In genomic region chr15:99449131-99449750, GRCm38 (mm10) we compare ENCODE assay signal across 8 mouse cellular contexts. TPM values are rescaled to one million over a fixed set of nuclear protein-coding genes. Genes with fewer than 3 reads are reported as not detected.
DNase-seq lines count a peak whose midpoint lies in the region; ATAC-seq lines count a peak whose summit lies in the region.

No protein-coding gene starts in this region.

- no peaks in the 10 kb centered on the region for H3K9me3 ChIP-seq in hindbrain, embryonic 10.5 days
- H3K9me3 ChIP-seq in hindbrain, embryonic 11.5 days (ENCODE audit: control insufficient read depth, low read length) = no peaks in the 10 kb centered on the region
- H3K9me3 ChIP-seq in forebrain, embryonic 12.5 days = no peaks in the 10 kb centered on the region
- no peaks in the 10 kb centered on the region for H3K9me3 ChIP-seq in neural tube, embryonic 14.5 days (ENCODE audit: control insufficient read depth, low read length)

- H3K4me3 ChIP-seq in hindbrain, embryonic 10.5 days = no peak overlapping the region
- H3K4me3 ChIP-seq in hindbrain, embryonic 11.5 days (ENCODE audit: low read depth, low read length) = no peak overlapping the region
- H3K4me3 ChIP-seq in forebrain, embryonic 12.5 days (replicated peaks) = no peak overlapping the region
- H3K4me3 ChIP-seq in neural tube, embryonic 14.5 days (ENCODE audit: low read depth, low read length) = no peak overlapping the region

- intact Hi-C loops in heart, postnatal 36 days (cut with DNase I) = no loop called here
- intact Hi-C loops in left cerebral cortex, postnatal 4 days (cut with DNase I) = no loop called here

- no peaks in the 10 kb centered on the region for H3K27me3 ChIP-seq in hindbrain, embryonic 10.5 days (ENCODE audit: insufficient read depth, poor library complexity, severe bottlenecking)
- H3K27me3 ChIP-seq in hindbrain, embryonic 11.5 days (ENCODE audit: control insufficient read depth, insufficient read depth, low read length) = no peaks in the 10 kb centered on the region
- no peaks in the 10 kb centered on the region for H3K27me3 ChIP-seq in forebrain, embryonic 12.5 days
- no peaks in the 10 kb centered on the region for H3K27me3 ChIP-seq in neural tube, embryonic 14.5 days (ENCODE audit: control insufficient read depth, insufficient read depth, low read length)

- 0 out of 2 replicates have a peak overlapping the region, but pooled peaks have one; percentile 60 for H3K27ac ChIP-seq in hindbrain, embryonic 10.5 days
- H3K27ac ChIP-seq in hindbrain, embryonic 11.5 days (ENCODE audit: low read depth, low read length) = no peak overlapping the region
- H3K27ac ChIP-seq in forebrain, embryonic 12.5 days = peak overlapping the region; percentile 25; the same call in 1 of the 2 replicates
- no peak overlapping the region for H3K27ac ChIP-seq in neural tube, embryonic 14.5 days (ENCODE audit: low read depth, low read length)

- WGBS in hindbrain, embryonic 10.5 days = 79% methylated on average over 9 of the region's 9 CpGs
- WGBS in hindbrain, embryonic 11.5 days = 85% methylated on average over 9 of the region's 9 CpGs
- WGBS in forebrain, embryonic 12.5 days = 81% methylated on average over 9 of the region's 9 CpGs
- WGBS in neural tube, embryonic 14.5 days = 64% methylated on average over 9 of the region's 9 CpGs

- no peak for ATAC-seq in hindbrain, embryonic 11.5 days (ENCODE audit: low FRiP score)
- ATAC-seq in forebrain, embryonic 12.5 days (ENCODE audit: low FRiP score) = no peak
- no peak for ATAC-seq in neural tube, embryonic 14.5 days (ENCODE audit: low read depth)

- DNase-seq in hindbrain, embryonic 10.5 days (ENCODE audit: low spot score) = no peak
- DNase-seq in hindbrain, embryonic 11.5 days (ENCODE audit: low spot score) = no peak
- peak; percentile 85 for DNase-seq in adrenal gland, adult 8-10 months
- DNase-seq in heart, postnatal 36 days = peak; percentile 56 to 71
- DNase-seq in left cerebral cortex, postnatal 4 days = peak; percentile 88
- no peak for DNase-seq in retina, embryonic 14.5 days (ENCODE audit: low spot score)

- no peak overlapping the region for H3K9ac ChIP-seq in hindbrain, embryonic 11.5 days (ENCODE audit: low read depth, low read length)
- H3K9ac ChIP-seq in forebrain, embryonic 12.5 days = no peak overlapping the region
- 0 out of 2 replicates have a peak overlapping the region, but pooled peaks have one; percentile 28 for H3K9ac ChIP-seq in neural tube, embryonic 14.5 days (replicated peaks; ENCODE audit: low read depth, low read length)

- H3K36me3 ChIP-seq in hindbrain, embryonic 10.5 days = peaks cover 69% of the 10 kb centered on the region
- H3K36me3 ChIP-seq in hindbrain, embryonic 11.5 days (ENCODE audit: control insufficient read depth, insufficient read depth, low read length) = no peaks in the 10 kb centered on the region
- H3K36me3 ChIP-seq in forebrain, embryonic 12.5 days (replicated peaks) = peaks cover 4% of the 10 kb centered on the region; the same call in 1 of the 2 replicates
- no peaks in the 10 kb centered on the region; the same call in 1 of the 2 replicates for H3K36me3 ChIP-seq in neural tube, embryonic 14.5 days (ENCODE audit: control insufficient read depth, insufficient read depth, low read length)

- peaks cover 35% of the 10 kb centered on the region for H3K4me1 ChIP-seq in hindbrain, embryonic 10.5 days (replicated peaks)
- H3K4me1 ChIP-seq in hindbrain, embryonic 11.5 days (replicated peaks; ENCODE audit: control insufficient read depth, insufficient read depth, low read length) = no peaks in the 10 kb centered on the region; the same call in 1 of the 2 replicates
- peaks cover 24% of the 10 kb centered on the region for H3K4me1 ChIP-seq in forebrain, embryonic 12.5 days
- peaks cover 15% of the 10 kb centered on the region; the same call in 1 of the 2 replicates for H3K4me1 ChIP-seq in neural tube, embryonic 14.5 days (ENCODE audit: control insufficient read depth, insufficient read depth, low read length)

- no peak overlapping the region for H3K4me2 ChIP-seq in hindbrain, embryonic 11.5 days (replicated peaks; ENCODE audit: low read depth, low read length)
- H3K4me2 ChIP-seq in forebrain, embryonic 12.5 days = no peak overlapping the region
- H3K4me2 ChIP-seq in neural tube, embryonic 14.5 days (ENCODE audit: low read depth, low read length) = no peak overlapping the region

RNA-seq across cellular contexts. Expression of gene Nckap5l, which starts 8.3 kb away (rescaled TPM):
- 13.5 and 15.8 TPM in 2 replicates for polyA plus RNA-seq in hindbrain, embryonic 10.5 days (2016; fragmentation: Nextera tagmentation; extraction: Ambion mirVana)
- 9.3 and 10.2 TPM in 2 replicates for polyA plus RNA-seq in hindbrain, embryonic 11.5 days (2014; fragmentation: Nextera tagmentation; extraction: Ambion mirVana)
- 10 to 100 TPM; 20.2 to 54.8 (median 28.3) TPM for total RNA-seq in adrenal gland, adult 8-10 months (2022)
- 11.8 and 12.0 TPM in 2 replicates for polyA plus RNA-seq in forebrain, embryonic 12.5 days (2016; fragmentation: Nextera tagmentation; extraction: Ambion mirVana)
- total RNA-seq in heart, postnatal 36 days (2021) = 1 to 10 TPM; 6.9 to 8.8 TPM
- 10 to 100 TPM; 39.0 to 39.2 TPM for total RNA-seq in left cerebral cortex, postnatal 4 days (2021)
- 16.5 and 18.7 TPM in 2 replicates for polyA plus RNA-seq in neural tube, embryonic 14.5 days (2014; fragmentation: Nextera tagmentation; extraction: Ambion mirVana)

RNA-seq across cellular contexts. Expression of gene Bcdin3d, which starts 25.3 kb away (rescaled TPM):
- 19.3 and 20.2 TPM in 2 replicates for polyA plus RNA-seq in hindbrain, embryonic 10.5 days (2016; fragmentation: Nextera tagmentation; extraction: Ambion mirVana)
- polyA plus RNA-seq in hindbrain, embryonic 11.5 days (2014; fragmentation: Nextera tagmentation; extraction: Ambion mirVana) = 17.1 and 18.1 TPM in 2 replicates
- total RNA-seq in adrenal gland, adult 8-10 months (2022) = 1 to 10 TPM; 5.2 to 8.1 (median 7.1) TPM
- polyA plus RNA-seq in forebrain, embryonic 12.5 days (2016; fragmentation: Nextera tagmentation; extraction: Ambion mirVana) = 21.5 and 25.0 TPM in 2 replicates
- total RNA-seq in heart, postnatal 36 days (2021) = 1 to 10 TPM; 3.2 to 3.4 TPM
- 1 to 10 TPM; 7.8 to 8.0 TPM for total RNA-seq in left cerebral cortex, postnatal 4 days (2021)
- 19.7 and 20.2 TPM in 2 replicates for polyA plus RNA-seq in neural tube, embryonic 14.5 days (2014; fragmentation: Nextera tagmentation; extraction: Ambion mirVana)

RNA-seq across cellular contexts. Expression of gene Tmbim6, which starts 56.6 kb away (rescaled TPM):
- 283 and 284 TPM in 2 replicates for polyA plus RNA-seq in hindbrain, embryonic 10.5 days (2016; fragmentation: Nextera tagmentation; extraction: Ambion mirVana)
- polyA plus RNA-seq in hindbrain, embryonic 11.5 days (2014; fragmentation: Nextera tagmentation; extraction: Ambion mirVana) = 212 and 224 TPM in 2 replicates
- 100 to 1,000 TPM; 442 to 837 (median 596) TPM for total RNA-seq in adrenal gland, adult 8-10 months (2022)
- polyA plus RNA-seq in forebrain, embryonic 12.5 days (2016; fragmentation: Nextera tagmentation; extraction: Ambion mirVana) = 252 and 256 TPM in 2 replicates
- total RNA-seq in heart, postnatal 36 days (2021) = 100 to 1,000 TPM; 233 to 243 TPM
- total RNA-seq in left cerebral cortex, postnatal 4 days (2021) = 100 to 1,000 TPM; 238 to 247 TPM
- 245 and 257 TPM in 2 replicates for polyA plus RNA-seq in neural tube, embryonic 14.5 days (2014; fragmentation: Nextera tagmentation; extraction: Ambion mirVana)

Comparison
In these comparisons a context has a peak if more than half of its experiments do, and no peak if none do; other contexts are left out.
1. H3K27ac ChIP-seq: peak in hindbrain, embryonic 10.5 days (single experiment) and forebrain, embryonic 12.5 days (single experiment); none in hindbrain, embryonic 11.5 days (single experiment) and neural tube, embryonic 14.5 days (single experiment).
2. DNase-seq: peak in adrenal gland, adult 8-10 months (single experiment), heart, postnatal 36 days (2 of 2) and left cerebral cortex, postnatal 4 days (single experiment); none in hindbrain, embryonic 10.5 days (single experiment), hindbrain, embryonic 11.5 days (single experiment) and retina, embryonic 14.5 days (single experiment).